Mouse (Mus musculus) layer of hippocampus, postnatal 36 days (tissue): Measurements from ENCODE around the gene Trpm2. TPM values are rescaled to one million over a fixed set of nuclear protein-coding genes. Genes with fewer than 3 reads are reported as not detected.

Source experiments
- total RNA-seq, 2 experiments: library from RNA; stranded (reverse); gene quantifications; 2 replicates each; pipeline ENCODE4 v1.2.3; 2021

Gene Trpm2
- total RNA-seq, 2 experiments from 2014 or later: 30.3 to 40.0 TPM

Other genes starting within 250 kb of the Trpm2 start
- gene Krtap12-1, start 250.0 kb downstream of the Trpm2 start, total RNA-seq: not detected
- gene Gm10100, start 244.1 kb downstream of the Trpm2 start, total RNA-seq: not detected
- not detected for gene Gm18596, start 227.9 kb downstream of the Trpm2 start, total RNA-seq
- not detected for gene Gm9736, start 219.2 kb downstream of the Trpm2 start, total RNA-seq
- not detected for gene Gm3233, start 210.9 kb downstream of the Trpm2 start, total RNA-seq
- not detected for gene Gm3238, start 199.2 kb downstream of the Trpm2 start, total RNA-seq
- not detected for gene Gm7138, start 193.6 kb downstream of the Trpm2 start, total RNA-seq
- not detected for gene Gm3250, start 188.0 kb downstream of the Trpm2 start, total RNA-seq
- not detected for gene Gm7137, start 182.4 kb downstream of the Trpm2 start, total RNA-seq
- gene Gm9639, start 175.5 kb downstream of the Trpm2 start, total RNA-seq: not detected
- gene Gm19668, start 171.4 kb downstream of the Trpm2 start, total RNA-seq: not detected
- gene Gm9507, start 158.7 kb downstream of the Trpm2 start, total RNA-seq: not detected
- gene Gm2696, start 155.9 kb downstream of the Trpm2 start, total RNA-seq: not detected
- not detected for gene Krtap10-4, start 143.5 kb downstream of the Trpm2 start, total RNA-seq
- gene Krtap10-10, start 134.6 kb downstream of the Trpm2 start, total RNA-seq: not detected
- not detected for gene Gm36176, start 123.8 kb downstream of the Trpm2 start, total RNA-seq
- not detected for gene Gm10318, start 117.7 kb downstream of the Trpm2 start, total RNA-seq
- gene Gm3285, start 108.6 kb downstream of the Trpm2 start, total RNA-seq: not detected
- gene Lrrc3, start 68.0 kb downstream of the Trpm2 start, total RNA-seq: 1 to 10 TPM; 3.8 to 4.7 TPM
- 10 to 100 TPM; 34.6 to 37.4 TPM for gene 1810043G02Rik, start 8.0 kb upstream of the Trpm2 start, total RNA-seq
- 100 to 1,000 TPM; 201 to 209 TPM for gene Pfkl, start 39.5 kb upstream of the Trpm2 start, total RNA-seq
- gene Dnmt3l, start 71.4 kb upstream of the Trpm2 start, total RNA-seq: under 1 TPM in 1 of 2 experiments, not detected in 1; 0.65 TPM
- gene Aire, start 73.0 kb upstream of the Trpm2 start, total RNA-seq: under 1 TPM; 0.28 to 0.77 TPM
- 1 to 10 TPM; 8.0 to 8.4 TPM for gene Icosl, start 98.7 kb upstream of the Trpm2 start, total RNA-seq
- 100 to 1,000 TPM; 120 to 129 TPM for gene D10Jhu81e, start 199.2 kb upstream of the Trpm2 start, total RNA-seq
- gene Pwp2, start 214.6 kb upstream of the Trpm2 start, total RNA-seq: 10 to 100 TPM; 20.8 to 21.3 TPM